Mouse (Mus musculus) gastrocnemius, postnatal 25 days (tissue): ENCODE results near the gene Col19a1. TPM values are rescaled to one million over a fixed set of nuclear protein-coding genes. Genes with fewer than 3 reads are reported as not detected.

ENCODE experiments used
- DNase-seq: peaks from one replicate; pipeline ENCODE4 v3.0.0; 2022
- total RNA-seq, 2 experiments: library from RNA; stranded (reverse); gene quantifications; 1 replicate in 1 of 2; 2 replicates in 1 of 2; pipeline ENCODE4 v1.2.3; 2021

Col19a1 gene
- total RNA-seq, 2 experiments from 2014 or later = 0.94 to 1.8 TPM

- DNase-seq = no peak
These were observed 276.4 kb downstream of the Col19a1 start for GRCm38 (mm10) chr1:24310847-24311246.

DNA sequence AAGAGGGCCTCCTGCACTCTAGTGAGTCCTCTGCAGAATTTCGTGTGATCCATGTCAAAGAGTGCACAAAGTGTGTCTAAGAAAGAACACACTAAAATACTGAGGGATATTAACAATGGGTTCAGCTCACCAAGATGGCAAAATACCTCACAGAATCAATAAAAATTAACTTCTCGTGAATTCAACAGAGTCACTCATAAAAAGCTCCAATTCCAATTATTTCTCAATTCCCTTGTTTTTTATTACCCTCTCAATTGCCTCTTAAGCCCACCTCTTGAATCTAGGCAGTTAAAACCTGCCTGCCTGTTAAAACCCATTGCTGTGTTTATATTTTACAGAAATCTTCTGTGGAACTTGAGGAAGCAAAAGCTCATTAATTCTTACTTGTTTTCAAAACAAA is 277.1 kb downstream of the Col19a1 start:
- no peak for DNase-seq

DNA sequence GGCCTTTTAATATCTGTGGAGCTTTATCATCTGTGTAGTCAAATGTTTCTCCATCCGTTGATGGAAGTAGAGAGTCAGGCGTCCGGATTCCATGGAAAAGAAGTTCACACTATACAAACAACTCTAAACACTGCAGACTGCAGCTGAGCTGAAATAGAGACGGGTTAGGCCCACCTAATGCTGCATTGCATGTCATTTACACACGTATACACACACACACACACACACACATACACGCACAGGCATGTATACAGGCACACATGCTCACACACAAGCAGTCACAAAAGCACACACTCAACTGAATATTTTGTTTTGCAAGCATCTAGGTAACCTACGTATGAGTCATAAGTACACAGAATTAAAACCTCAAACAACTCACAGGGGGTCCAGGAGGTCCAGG is 284.2 kb downstream of the Col19a1 start:
- no peak for DNase-seq

GRCm38 (mm10) chr1:24302674-24303073 is 284.6 kb downstream of the Col19a1 start:
- no peak for DNase-seq

- DNase-seq = no peak
These were observed 286.6 kb downstream of the Col19a1 start for GRCm38 (mm10) chr1:24300700-24301099.

DNA sequence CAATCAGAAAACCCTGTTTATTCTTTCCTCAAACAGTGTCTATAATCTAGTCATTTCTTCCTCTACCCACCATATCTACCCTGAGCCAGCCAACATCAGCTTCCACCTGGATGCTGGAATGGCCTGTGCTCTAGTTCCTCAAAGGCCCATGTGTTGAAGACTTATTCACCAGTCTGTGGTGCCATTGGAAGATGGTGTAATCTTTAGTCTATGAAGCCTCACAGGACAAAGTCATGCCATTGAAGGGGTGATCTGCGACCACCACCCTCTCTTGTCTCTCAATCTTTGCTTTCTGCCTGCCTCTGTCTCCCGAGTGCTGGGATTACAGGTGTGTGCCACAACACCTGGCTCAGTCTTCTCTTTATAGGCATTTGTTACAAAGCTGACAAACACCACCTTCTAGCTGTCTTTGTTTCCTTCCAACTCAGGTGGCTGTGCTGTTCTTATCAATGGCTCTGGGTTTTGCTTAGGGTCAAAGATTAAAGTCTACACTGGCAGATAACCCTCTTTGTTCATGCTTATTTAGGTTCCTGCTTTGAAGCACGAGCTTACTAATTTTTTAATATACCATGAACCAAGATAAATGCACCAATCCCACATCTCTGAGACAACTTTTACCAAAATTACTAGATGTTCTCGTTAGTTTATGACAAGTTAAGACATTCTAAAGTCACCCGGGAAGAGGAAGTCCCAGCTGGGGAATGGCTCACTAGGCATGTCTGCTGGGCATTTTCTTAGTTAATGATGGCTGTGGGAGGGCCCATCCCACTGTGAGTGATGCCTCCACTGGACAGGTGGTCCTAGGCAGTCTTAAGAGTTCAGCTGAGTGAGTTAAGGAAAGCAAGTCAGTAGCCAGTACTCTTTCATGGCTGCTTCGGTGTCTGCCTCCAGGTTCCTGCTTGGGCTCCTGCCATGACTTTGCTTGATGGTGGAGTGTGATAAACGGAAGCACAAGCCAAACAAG is 292.0 kb downstream of the Col19a1 start:
- no peak for DNase-seq

- no peak for DNase-seq
These were observed 294.8 kb downstream of the Col19a1 start for GRCm38 (mm10) chr1:24292515-24292914.

GRCm38 (mm10) chr1:24286360-24286759 is 300.9 kb downstream of the Col19a1 start:
- no peak for DNase-seq

GRCm38 (mm10) chr1:24267022-24267421 is 320.2 kb downstream of the Col19a1 start:
- no peak for DNase-seq

DNA sequence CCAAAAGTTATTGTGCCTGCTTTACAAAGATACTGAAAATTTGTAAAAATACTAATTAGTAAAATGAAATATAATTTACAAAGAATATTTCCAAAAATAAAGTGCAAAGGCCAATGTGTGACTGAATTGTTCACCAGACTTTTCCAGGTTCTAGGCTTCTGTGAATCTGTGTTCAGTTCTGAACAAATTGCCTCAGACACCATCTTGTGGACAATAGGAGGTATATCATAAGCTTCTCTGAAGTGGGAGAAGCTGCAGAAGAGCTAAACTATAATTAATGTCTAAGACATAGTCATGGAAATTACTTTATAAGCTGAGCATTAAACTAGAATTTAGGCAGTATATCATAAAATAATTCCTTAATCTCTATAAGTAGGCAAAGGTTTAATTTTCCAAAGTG is 326.1 kb downstream of the Col19a1 start:
- DNase-seq = no peak

GRCm38 (mm10) chr1:24259419-24259818 is 327.9 kb downstream of the Col19a1 start:
- no peak for DNase-seq

DNA sequence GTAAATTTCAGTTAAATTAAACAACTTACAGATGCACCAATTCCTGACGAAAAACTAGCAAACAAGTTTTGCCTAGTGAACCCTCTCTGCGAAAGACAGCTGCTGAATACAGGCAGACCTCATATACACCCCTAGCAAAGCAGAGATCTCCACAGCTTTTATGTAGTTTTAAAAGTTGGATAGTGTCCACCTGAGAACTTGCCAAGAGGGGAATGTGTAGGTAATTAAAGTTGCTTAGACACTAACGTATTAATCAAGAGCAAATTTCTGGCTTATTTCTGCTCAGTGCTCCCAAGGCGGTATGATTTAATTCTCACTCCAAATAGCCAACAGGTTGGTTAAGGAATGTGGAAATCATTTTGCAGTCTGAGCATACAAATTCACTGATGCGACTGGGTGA is 329.3 kb downstream of the Col19a1 start:
- no peak for DNase-seq

GRCm38 (mm10) chr1:24249105-24249664 is 338.1 kb downstream of the Col19a1 start:
- no peak for DNase-seq

DNA sequence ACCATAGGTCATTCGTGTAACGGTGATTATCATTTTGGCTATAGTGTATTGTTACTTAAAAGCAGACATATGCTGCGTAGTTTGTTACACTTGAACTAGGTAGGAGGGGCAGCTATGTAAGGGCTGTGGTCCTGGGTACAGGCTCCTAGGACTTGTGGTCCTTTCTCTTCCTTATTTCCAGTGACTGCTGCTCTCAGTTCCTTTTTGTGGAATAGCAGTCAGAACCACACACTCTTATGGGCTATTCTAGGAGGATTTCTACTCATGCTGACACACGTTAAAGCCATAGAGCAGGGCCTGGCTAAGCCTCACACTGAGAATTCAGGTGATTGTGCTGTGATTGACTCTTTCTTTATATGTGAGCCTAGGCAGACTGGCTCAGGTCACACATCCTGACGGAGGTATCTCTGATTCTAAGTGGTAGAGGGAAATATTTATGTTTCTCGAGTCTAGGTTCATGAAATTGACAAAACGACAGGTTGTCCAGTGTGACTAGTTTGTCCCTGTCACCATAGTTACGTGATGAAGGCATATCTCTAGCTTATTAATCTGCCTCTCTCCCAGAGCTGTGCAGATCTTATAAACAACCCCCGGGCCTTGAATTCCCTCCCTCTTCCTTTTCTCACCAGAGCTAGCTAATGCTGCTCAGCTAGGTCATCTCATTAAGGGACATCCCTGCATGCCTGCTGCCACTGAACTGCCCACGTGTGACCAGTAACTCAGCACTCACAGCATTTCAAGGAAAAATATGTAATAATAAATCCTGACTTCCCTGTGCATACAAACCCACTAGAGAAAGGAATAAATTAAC is 338.8 kb downstream of the Col19a1 start:
- no peak for DNase-seq

GRCm38 (mm10) chr1:24245700-24246375 is 341.4 kb downstream of the Col19a1 start:
- no peak for DNase-seq

GRCm38 (mm10) chr1:24244931-24245330 is 342.3 kb downstream of the Col19a1 start:
- DNase-seq = no peak

- no peak for DNase-seq
These were observed 347.1 kb downstream of the Col19a1 start for GRCm38 (mm10) chr1:24240039-24240691.

GRCm38 (mm10) chr1:24236330-24236729 is 350.9 kb downstream of the Col19a1 start:
- DNase-seq = no peak

DNA sequence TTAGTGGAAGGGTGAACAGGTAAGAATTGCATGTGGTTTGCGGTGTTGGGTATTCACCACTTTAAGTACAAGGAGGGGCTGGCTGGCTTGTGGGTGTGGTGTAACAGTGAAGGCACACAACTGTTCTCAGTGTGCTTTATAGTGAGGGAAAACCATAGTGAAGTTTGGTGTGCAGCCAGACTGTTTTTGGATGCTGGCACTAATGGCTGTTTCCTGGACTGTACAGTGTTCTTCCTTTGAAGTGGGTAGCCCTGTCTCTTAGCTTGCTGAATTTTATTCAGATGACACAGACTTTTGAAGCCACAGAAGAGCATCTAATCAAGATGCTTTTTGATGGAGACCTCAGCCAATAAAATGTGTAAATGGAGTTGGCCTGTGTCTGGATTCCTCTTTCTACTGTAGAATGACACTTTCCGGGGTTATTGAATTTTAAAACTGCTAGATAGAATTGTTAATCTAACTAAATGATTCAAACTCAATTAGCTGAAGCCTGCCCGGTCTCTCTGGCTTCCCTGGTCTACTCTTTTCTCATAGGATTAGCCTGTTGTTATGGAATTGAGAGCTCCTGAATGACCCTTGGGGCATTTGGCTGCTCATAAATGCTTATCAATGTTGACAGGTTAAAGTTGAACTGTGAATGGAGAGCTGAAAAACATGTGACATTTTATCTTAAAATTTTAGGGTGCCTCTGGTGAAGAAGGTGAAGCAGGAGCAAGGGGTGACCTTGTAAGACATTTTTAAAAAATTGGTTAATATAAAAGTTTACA is 355.6 kb downstream of the Col19a1 start:
- no peak for DNase-seq

- DNase-seq = no peak
These were observed 356.8 kb downstream of the Col19a1 start for GRCm38 (mm10) chr1:24230428-24230827.

- no peak for DNase-seq
These were observed 357.7 kb downstream of the Col19a1 start for GRCm38 (mm10) chr1:24229552-24229951.
